Mouse (Mus musculus) forebrain, postnatal 0 days (tissue): ENCODE measurements at regions not wholly inside any gene's neighbourhood (a gene's known extent, or its start where the extent isn't known, plus 50 kb on each side); places are given as distances from the start of the nearest gene placed in this dataset.

Experiments used
- ATAC-seq: fragments of 200-750 bp; cut with Nextera tagmentation; 2 replicates; pipeline ENCODE4 v1.8.0; 2017; ENCODE audit warnings: mild to moderate bottlenecking, moderate library complexity
- DNase-seq: peaks from one replicate; pipeline ENCODE4 v3.0.0-alpha.2; 2015
- H3K27ac ChIP-seq: fragments of 300-500 bp; sonication (generic); 2 replicates; pipeline ENCODE4 v1.5.1; 2014; ENCODE audit warnings: low read depth, mild to moderate bottlenecking, antibody characterized with exemption, low read length, moderate library complexity, mixed read lengths
- H3K27me3 ChIP-seq: fragments of 300-500 bp; sonication (generic); 2 replicates; pipeline ENCODE4 v1.6.1; 2014; ENCODE audit warnings: mild to moderate bottlenecking, low read length, mixed read lengths; ENCODE audit not compliant: insufficient read depth
- H3K36me3 ChIP-seq: fragments of 300-500 bp; sonication (generic); 2 replicates; pipeline ENCODE4 v1.6.1; 2014; ENCODE audit warnings: mild to moderate bottlenecking, moderate library complexity; ENCODE audit not compliant: insufficient read depth
- H3K4me1 ChIP-seq: fragments of 300-500 bp; sonication (generic); 2 replicates; pipeline ENCODE4 v1.6.1; 2014; ENCODE audit warnings: antibody characterized with exemption; ENCODE audit not compliant: insufficient read depth
- H3K4me2 ChIP-seq: fragments of 300-500 bp; sonication (generic); 2 replicates; pipeline ENCODE4 v1.6.1; 2014; ENCODE audit warnings: low read depth, mild to moderate bottlenecking, moderate library complexity
- H3K4me3 ChIP-seq: fragments of 300-500 bp; sonication (generic); 2 replicates; pipeline ENCODE4 v1.5.1; 2014; ENCODE audit warnings: low read depth, low read length, mixed read lengths
- H3K9ac ChIP-seq: fragments of 300-500 bp; sonication (generic); 2 replicates; pipeline ENCODE4 v1.6.1; 2014; ENCODE audit warnings: mild to moderate bottlenecking
- H3K9me3 ChIP-seq: fragments of 300-500 bp; sonication (generic); 2 replicates; pipeline ENCODE4 v1.6.1; 2016; ENCODE audit warnings: low read length
- CTCF ChIP-seq: sonication (generic); IDR thresholded peaks from 2 replicates; pipeline ENCODE4 v1.5.1; 2016; ENCODE audit warnings: antibody characterized with exemption, control low read depth, low read depth
- WGBS: fragments of 180-500 bp; shearing (Covaris S2); extraction: QIAGEN DNeasy Blood & Tissue Kit; methylation state at CpG from one replicate; pipeline ENCODE4 v1.1.7; 2014; 5-methylcytosine and 5-hydroxymethylcytosine counted together

DNA sequence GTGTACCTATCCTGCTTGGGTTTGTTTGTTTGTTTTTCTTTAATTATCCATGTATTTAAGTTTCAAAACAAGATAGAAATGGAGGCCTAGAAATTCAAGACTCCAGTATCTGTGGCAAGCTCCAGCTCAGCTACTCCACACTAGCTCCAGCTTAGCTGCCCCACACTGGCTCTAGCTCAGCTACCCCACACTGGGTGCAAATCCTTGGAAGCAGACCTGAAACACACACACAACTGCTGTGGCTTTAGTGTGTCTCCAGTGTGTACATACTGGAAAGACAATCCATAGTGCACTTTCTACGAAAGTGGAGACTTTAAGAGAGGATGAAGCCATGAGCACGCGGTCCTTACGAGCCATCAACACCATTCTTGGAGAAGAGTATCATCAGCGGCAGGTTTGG, 66.9 kb upstream of the Otud4 start:
- Histone ChIP-seq H3K9me3 (no peaks in the 10 kb centered on the region), H3K36me3 (no peaks in the 10 kb centered on the region), H3K4me3 (no peak overlapping the region), H3K27me3 (no peaks in the 10 kb centered on the region), H3K27ac (no peak overlapping the region), H3K9ac (no peak overlapping the region), H3K4me2 (no peak overlapping the region), H3K4me1 (no peaks in the 10 kb centered on the region)
- TF ChIP-seq CTCF: no peak
- ATAC-seq: no peak
- no peak for DNase-seq
- WGBS: 95% methylated on average over 5 of the region's 5 CpGs

DNA sequence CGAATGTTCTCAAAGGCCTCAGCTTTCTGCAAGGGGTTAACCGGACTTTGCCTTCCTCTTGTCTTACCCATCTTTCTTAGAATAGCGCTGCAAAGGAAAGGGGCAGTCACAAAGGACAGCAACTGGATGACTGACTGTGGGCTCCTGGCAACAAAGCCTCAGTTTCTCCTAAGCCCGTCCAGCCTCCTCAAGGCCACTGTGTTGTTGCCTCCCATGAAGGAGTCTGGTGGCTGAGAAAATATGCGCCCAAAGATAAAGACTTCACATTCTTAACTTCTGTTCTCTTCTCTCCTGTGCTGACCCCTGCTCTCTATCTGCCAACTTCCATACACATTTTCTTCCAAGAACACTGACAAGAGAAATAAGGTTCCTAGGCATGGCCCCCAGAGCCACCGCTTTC, 76.3 kb upstream of the Otud4 start:
- H3K27ac ChIP-seq: no peak overlapping the region
- ATAC-seq (no peak), DNase-seq (no peak)
- no peaks in the 10 kb centered on the region for H3K36me3 ChIP-seq
- no peak overlapping the region for H3K4me3 ChIP-seq
- TF ChIP-seq CTCF: no peak
- 78% methylated on average over 6 of the region's 6 CpGs for WGBS
- no peaks in the 10 kb centered on the region for H3K4me1 ChIP-seq
- H3K27me3 ChIP-seq: no peaks in the 10 kb centered on the region
- H3K4me2 ChIP-seq: no peak overlapping the region
- no peak overlapping the region for H3K9ac ChIP-seq
- no peaks in the 10 kb centered on the region for H3K9me3 ChIP-seq

DNA sequence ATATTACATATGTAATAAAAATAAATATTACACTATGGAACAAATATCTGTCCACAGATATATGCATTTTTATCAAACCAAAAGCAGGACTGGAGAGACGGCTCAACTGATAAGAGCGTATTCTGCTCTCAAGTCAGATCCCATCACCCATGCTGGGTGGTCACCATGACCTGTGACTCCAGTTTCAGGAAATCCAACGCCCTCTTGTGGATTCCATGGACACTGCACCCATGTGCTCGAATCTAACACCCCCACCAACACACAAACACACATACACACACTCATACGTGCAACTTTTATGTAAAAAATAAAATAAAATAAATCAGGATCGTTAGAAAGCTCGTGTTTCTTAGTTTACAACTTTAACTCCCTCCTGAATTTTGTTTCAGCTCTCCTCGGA, 76.7 kb upstream of the Otud4 start:
- H3K4me2 ChIP-seq: no peak overlapping the region
- TF ChIP-seq CTCF: no peak
- ATAC-seq (no peak), DNase-seq (no peak)
- H3K36me3 ChIP-seq: no peaks in the 10 kb centered on the region
- no peak overlapping the region for H3K27ac ChIP-seq
- H3K9me3 ChIP-seq: no peaks in the 10 kb centered on the region
- H3K9ac ChIP-seq: no peak overlapping the region
- no peaks in the 10 kb centered on the region for H3K4me1 ChIP-seq
- no peak overlapping the region for H3K4me3 ChIP-seq
- no peaks in the 10 kb centered on the region for H3K27me3 ChIP-seq
- 77% methylated on average over 8 of the region's 8 CpGs for WGBS

DNA sequence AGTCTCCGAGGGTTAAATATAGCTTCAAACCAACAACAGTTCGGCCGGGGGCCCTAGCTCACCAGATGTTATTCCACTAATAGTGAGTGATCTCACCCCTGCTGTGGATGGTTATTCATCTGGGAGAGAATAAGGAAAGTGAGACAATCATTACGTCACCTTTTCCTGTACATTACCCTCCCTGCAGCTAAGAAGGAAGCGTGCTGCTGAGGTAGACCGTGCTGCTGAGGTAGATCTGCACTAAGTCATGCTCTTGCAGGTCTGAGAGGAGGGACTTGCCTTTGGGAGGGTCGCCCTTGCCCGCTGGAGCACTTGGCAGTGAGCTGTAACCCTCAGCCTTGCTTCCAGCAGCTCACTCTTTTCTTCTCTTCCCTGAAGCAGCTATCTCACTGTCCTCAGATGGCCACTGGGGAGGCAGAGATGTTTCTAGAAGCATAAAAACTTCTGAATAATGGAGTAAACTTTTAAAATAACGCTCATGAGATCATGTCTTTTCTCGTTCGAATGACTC, 77.3 kb upstream of the Otud4 start:
- Histone ChIP-seq H3K4me3 (no peak overlapping the region), H3K4me2 (no peak overlapping the region), H3K9me3 (no peaks in the 10 kb centered on the region), H3K27me3 (no peaks in the 10 kb centered on the region), H3K4me1 (no peaks in the 10 kb centered on the region), H3K36me3 (no peaks in the 10 kb centered on the region), H3K27ac (no peak overlapping the region), H3K9ac (peak overlapping the region; percentile 11; the same call in 1 of the 2 replicates)
- DNase-seq: no peak
- ATAC-seq: peak; percentile 71
- TF ChIP-seq CTCF: no peak
- 51% methylated on average over 11 of the region's 11 CpGs for WGBS

DNA sequence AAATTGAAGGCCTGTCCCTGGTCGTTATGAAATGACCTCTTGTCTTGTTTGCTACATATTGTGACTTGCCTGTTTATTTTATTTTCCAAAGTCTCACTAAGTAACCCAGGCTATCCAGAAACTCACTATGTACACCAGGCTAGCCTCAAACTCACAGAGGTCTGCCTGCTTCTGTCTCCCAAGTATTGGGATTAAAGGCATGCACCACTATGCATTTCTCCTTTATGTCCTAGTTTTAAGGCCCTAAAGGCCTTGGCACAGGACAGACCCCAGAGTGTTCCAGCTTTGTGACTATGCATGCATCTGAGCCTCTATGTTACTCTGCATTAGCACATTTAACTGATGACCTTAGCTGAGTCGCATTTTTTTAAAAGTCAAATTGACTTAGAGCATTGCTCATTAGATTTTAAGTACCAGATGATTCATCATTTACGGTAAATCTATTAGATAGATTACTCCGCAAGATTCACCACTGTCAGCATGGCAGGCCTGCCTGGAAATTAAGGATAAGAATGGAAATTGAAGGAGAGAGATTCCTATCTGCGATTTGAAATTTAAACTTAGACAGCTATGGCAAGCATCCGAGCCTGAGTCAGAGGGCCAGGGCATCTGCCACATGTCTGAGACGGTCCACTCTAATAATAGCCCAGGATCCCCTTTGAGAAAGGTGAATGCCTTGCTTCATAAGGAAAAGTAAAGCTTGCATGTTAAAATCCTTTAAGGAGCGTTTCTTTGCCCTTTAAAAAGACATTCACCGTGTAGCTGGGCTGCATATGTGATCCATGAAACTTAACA, 78.0 kb upstream of the Otud4 start:
- no peak overlapping the region for H3K4me2 ChIP-seq
- H3K4me3 ChIP-seq: no peak overlapping the region
- H3K36me3 ChIP-seq: no peaks in the 10 kb centered on the region
- 61% methylated on average over 9 of the region's 9 CpGs for WGBS
- peak overlapping the region; percentile 11; the same call in 1 of the 2 replicates for H3K9ac ChIP-seq
- DNase-seq: no peak
- H3K27me3 ChIP-seq: no peaks in the 10 kb centered on the region
- ATAC-seq: no peak
- no peaks in the 10 kb centered on the region for H3K4me1 ChIP-seq
- no peak for TF ChIP-seq CTCF
- no peaks in the 10 kb centered on the region for H3K9me3 ChIP-seq
- no peak overlapping the region for H3K27ac ChIP-seq

DNA sequence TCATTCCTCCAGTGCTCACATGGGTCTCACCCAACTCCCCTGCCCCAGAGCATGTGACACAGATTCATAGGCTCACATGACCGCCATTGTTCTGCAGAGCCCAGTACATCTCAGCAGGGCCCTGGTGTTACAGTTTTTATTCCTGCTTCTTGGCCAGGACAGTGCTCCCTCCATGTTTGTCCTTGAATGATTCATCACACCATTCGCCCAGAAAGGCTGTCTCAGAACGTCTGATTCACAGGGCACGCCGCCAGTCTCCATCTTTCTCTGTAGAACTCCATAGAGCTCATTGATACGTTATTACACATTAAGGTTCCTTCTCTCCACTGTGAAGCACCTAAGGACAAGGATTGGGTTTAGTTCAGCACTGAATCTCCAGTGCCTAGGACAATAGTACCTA, 79.9 kb upstream of the Otud4 start:
- Histone ChIP-seq H3K4me1 (no peaks in the 10 kb centered on the region), H3K9me3 (no peaks in the 10 kb centered on the region), H3K36me3 (no peaks in the 10 kb centered on the region), H3K27ac (no peak overlapping the region), H3K4me3 (no peak overlapping the region), H3K27me3 (no peaks in the 10 kb centered on the region), H3K4me2 (no peak overlapping the region), H3K9ac (no peak overlapping the region)
- WGBS: 92% methylated on average over 6 of the region's 6 CpGs
- TF ChIP-seq CTCF: no peak
- DNase-seq (no peak), ATAC-seq (no peak)

DNA sequence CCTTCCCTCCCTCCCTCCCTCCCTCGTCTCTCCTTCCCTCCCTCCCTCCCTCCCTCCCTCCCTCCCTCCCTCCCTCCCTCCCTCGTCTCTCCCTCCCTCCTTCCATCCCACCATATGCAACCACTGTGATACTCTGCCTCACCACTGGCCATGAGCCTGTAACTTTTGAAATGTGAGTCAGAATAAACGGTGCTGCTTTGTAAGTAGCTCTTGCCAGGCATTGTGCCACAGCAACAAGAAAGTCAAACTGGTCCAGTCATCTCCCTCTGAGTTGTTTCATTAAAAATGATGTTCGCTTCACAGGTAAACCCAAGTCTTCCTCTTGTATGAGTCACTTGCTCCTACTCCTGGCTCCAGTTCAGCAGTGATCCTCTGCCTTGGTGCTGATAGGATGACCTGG, 85.1 kb upstream of the Otud4 start:
- H3K4me1 ChIP-seq: no peaks in the 10 kb centered on the region
- ATAC-seq (no peak), DNase-seq (no peak)
- H3K9ac ChIP-seq: no peak overlapping the region
- H3K4me3 ChIP-seq: no peak overlapping the region
- no peak overlapping the region for H3K4me2 ChIP-seq
- WGBS: 84% methylated on average over 2 of the region's 4 CpGs
- no peaks in the 10 kb centered on the region for H3K36me3 ChIP-seq
- no peak overlapping the region for H3K27ac ChIP-seq
- no peaks in the 10 kb centered on the region for H3K27me3 ChIP-seq
- H3K9me3 ChIP-seq: no peaks in the 10 kb centered on the region
- TF ChIP-seq CTCF: no peak
